Mouse (Mus musculus): ENCODE measurements around the gene Patz1. TPM values are rescaled to one million over a fixed set of nuclear protein-coding genes. Genes with fewer than 3 reads are reported as not detected.
A peak's percentile ranks its signal among the peaks of the same experiment; 100 is the strongest.

Gene Patz1
- polyA plus RNA-seq, 1 experiment from 2014 or later: 46.3 TPM

DNA sequence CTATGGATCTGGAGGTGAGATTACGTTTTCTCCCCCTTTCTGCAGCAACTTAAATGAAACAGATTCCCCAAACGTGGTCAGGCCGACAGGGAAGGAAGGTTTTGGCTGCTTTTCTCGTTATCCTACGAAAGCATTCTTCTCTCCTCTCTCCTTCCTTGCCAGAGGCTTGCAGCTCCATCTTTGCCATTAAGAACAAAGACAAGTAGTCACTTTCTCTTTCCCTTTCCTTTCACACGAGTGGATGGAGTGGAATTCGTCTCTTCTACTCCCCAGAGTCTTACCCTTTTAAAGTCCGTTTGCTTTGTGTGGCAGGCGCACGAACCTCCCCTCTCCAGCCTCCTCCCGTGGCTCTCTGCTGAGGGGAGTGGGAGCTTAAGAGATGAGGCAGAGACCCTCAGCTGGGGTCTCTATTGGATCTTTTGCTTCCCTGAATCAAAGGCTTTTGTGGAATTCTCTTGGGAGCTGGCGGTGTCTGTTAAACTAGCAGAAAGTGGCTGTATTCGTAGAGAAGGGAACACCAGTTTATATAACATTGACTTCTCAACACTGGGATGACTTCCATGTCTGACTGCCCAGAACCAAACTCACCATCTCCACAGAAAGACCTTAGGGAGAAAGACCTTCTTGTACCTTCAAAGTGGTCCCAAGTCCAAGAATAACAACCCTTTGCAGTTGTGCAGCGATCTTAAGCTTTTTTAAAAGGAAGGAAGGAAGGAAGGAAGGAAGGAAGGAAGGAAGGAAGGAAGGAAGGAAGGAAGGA, 42.5 kb downstream of the Patz1 start:
- Histone ChIP-seq H3K9ac (peak overlapping the region; percentile 34; the same call in 1 of the 2 replicates), H3K27ac (replicated peaks) (peak overlapping the region; percentile 71), H3K4me2 (replicated peaks) (peak overlapping the region; percentile 100), H3K27me3 (no peaks in the 10 kb centered on the region), H3K4me1 (peaks cover 44% of the 10 kb centered on the region), H3K4me3 (replicated peaks) (peak overlapping the region; percentile 49), H3K9me3 (replicated peaks) (no peaks in the 10 kb centered on the region), H3K36me3 (0 out of 2 replicates have a peak, but pooled peaks cover 2% of the 10 kb centered on the region)
- WGBS: under 1% methylated on average over 14 of the region's 14 CpGs
- no peak for ATAC-seq (ENCODE audit: insufficient number of reproducible peaks, low FRiP score, low TSS enrichment, low read depth)

DNA sequence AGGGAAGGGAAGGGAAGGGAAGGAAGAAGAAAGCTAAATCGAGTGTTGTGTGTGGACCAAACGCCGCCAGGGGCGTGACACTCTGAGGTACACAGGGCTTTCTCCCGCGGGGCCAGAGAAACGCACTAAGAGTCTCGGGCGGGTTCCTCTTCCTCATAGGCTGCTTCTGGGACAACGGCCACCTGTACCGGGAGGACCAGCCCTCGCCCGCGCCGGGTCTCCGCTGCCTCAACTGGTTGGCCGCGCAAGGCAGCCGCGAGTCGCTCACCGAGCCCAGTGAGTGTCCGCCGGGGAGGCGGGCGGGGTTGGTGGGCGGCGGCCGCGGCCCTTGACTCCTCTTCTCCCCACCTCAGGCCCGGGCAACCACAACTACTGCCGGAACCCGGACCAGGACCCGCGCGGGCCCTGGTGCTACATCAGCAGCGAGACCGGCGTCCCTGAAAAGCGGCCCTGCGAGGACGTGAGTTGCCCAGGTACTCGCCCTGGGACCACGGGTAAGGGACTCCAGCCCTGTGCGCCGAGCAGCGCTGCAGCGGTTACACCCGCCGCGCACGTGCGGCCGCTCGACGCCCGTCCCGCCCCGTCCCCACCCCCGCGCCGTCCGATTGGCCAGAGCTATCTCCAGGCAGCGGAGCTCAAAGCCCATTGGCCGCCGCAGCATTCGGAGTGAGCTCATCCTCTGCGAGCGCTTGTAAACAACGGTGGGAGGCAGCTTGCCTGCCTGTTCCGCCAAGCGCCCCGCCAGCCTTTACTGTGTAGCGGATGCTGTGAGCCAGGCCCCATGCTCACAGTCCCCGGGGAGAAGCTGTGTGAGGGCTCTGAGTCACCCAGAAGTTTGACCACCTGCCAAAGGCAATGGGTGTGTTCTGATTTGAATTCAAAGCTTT, 43.3 kb downstream of the Patz1 start:
- Histone ChIP-seq H3K27ac (replicated peaks) (peak overlapping the region; percentile 68), H3K9me3 (replicated peaks) (no peaks in the 10 kb centered on the region), H3K4me1 (peaks cover 45% of the 10 kb centered on the region), H3K36me3 (0 out of 2 replicates have a peak, but pooled peaks cover 2% of the 10 kb centered on the region), H3K9ac (peak overlapping the region; percentile 16; the same call in 1 of the 2 replicates), H3K27me3 (no peaks in the 10 kb centered on the region), H3K4me2 (replicated peaks) (peak overlapping the region; percentile 100), H3K4me3 (replicated peaks) (peak overlapping the region; percentile 49)
- under 1% methylated on average over 75 of the region's 75 CpGs for WGBS
- ATAC-seq (ENCODE audit: insufficient number of reproducible peaks, low FRiP score, low TSS enrichment, low read depth): peak; percentile 94

DNA sequence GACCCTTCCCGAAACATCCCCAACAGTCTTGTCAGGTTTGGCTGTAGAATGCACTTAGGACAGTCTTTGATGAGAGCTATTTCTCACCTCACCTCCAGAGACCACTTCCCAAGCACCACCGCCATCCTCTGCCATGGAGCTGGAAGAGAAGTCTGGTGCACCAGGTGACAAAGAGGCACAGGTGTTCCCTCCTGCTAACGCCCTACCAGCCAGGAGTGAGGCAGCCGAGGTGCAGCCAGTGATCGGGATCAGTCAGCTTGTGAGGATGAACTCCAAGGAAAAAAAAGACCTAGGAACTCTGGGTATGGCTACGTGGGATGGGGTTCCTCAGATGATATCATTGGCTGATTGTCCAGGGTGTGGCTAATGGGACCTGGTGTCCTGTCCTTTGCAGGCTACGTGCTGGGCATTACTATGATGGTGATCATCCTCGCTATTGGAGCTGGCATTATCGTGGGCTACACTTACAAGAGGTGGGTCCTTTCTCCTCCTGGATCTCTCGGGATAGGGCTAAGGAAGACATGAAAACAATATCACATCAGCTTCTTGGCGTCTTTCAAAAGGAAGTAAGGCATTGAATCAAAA, 44.5 kb downstream of the Patz1 start:
- 83% methylated on average over 11 of the region's 11 CpGs for WGBS
- ATAC-seq (ENCODE audit: insufficient number of reproducible peaks, low FRiP score, low TSS enrichment, low read depth): no peak
- peaks cover 55% of the 10 kb centered on the region for H3K4me1 ChIP-seq
- H3K27ac ChIP-seq (replicated peaks): no peak overlapping the region
- H3K27me3 ChIP-seq: no peaks in the 10 kb centered on the region
- 0 out of 2 replicates have a peak, but pooled peaks cover 2% of the 10 kb centered on the region for H3K36me3 ChIP-seq
- H3K4me3 ChIP-seq (replicated peaks): no peak overlapping the region
- no peak overlapping the region for H3K4me2 ChIP-seq (replicated peaks)
- no peak overlapping the region for H3K9ac ChIP-seq
- H3K9me3 ChIP-seq (replicated peaks): no peaks in the 10 kb centered on the region

DNA sequence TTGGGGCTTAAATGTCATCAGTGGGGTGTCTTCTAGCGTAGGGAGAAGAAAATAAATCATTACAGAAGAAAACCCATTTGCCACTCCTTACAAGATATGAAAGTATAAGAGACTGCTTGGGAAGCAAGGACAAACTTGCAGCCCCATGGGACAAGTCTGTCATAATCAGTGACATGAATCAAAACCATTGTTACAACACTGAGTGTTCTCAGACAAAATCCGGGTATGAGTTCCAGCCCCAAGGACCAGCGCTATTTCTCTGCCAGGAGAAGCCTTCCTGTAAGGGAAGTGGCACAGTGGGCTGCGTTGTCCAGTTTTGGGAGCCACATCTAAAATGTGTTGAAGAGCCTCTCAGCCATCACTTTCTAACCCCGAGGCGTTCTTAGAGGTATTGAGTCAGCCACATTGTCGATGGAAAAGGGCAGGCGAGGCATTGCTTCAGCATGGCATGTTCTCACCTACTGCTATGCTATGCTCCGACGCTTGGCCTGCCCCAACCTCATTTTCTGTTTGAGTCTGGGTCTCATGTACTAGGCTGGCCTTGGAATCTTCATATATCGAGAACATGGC, 45.6 kb downstream of the Patz1 start:
- H3K4me2 ChIP-seq (replicated peaks): no peak overlapping the region
- no peak overlapping the region for H3K27ac ChIP-seq (replicated peaks)
- no peak overlapping the region for H3K9ac ChIP-seq
- 0 out of 2 replicates have a peak, but pooled peaks cover 2% of the 10 kb centered on the region for H3K36me3 ChIP-seq
- no peak overlapping the region for H3K4me3 ChIP-seq (replicated peaks)
- no peaks in the 10 kb centered on the region for H3K27me3 ChIP-seq
- H3K4me1 ChIP-seq: peaks cover 50% of the 10 kb centered on the region
- H3K9me3 ChIP-seq (replicated peaks): no peaks in the 10 kb centered on the region
- WGBS: 81% methylated on average over 11 of the region's 11 CpGs
- no peak for ATAC-seq (ENCODE audit: insufficient number of reproducible peaks, low FRiP score, low TSS enrichment, low read depth)

DNA sequence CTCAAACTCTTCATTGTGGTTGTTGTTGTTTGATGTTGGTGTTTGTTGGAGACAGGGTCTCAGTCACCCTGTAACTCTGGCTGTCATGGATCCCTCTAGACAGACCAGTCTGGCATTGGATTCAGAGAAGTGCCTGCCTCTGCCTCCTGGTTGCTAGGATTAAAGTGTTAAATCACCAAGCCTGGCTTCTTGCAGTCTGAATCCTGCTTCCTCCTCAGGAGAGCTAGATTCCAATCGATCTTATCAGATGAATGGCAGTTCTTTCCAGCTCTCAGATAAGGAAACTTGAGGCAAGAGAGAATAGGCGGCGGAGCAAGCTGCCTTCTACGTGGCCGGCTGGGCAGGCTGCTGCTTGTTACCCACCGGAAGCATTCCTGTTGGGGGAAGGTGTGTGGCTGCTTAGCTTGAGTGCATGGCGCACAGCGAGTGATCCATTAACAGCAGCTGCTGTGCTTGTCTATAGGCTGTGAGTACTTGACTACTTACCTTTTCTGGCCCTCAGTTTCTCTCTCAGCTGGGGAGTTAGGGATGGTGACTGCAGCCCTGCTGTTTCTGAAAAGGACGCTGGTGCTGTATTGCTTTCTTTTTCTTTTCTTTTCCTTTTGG, 46.1 kb downstream of the Patz1 start:
- H3K9me3 ChIP-seq (replicated peaks): no peaks in the 10 kb centered on the region
- no peak overlapping the region for H3K4me2 ChIP-seq (replicated peaks)
- no peak for ATAC-seq (ENCODE audit: insufficient number of reproducible peaks, low FRiP score, low TSS enrichment, low read depth)
- no peak overlapping the region for H3K4me3 ChIP-seq (replicated peaks)
- H3K27me3 ChIP-seq: no peaks in the 10 kb centered on the region
- WGBS: 26% methylated on average over 9 of the region's 9 CpGs
- no peak overlapping the region for H3K27ac ChIP-seq (replicated peaks)
- H3K4me1 ChIP-seq: peaks cover 47% of the 10 kb centered on the region
- H3K36me3 ChIP-seq: 0 out of 2 replicates have a peak, but pooled peaks cover 2% of the 10 kb centered on the region
- H3K9ac ChIP-seq: no peak overlapping the region

DNA sequence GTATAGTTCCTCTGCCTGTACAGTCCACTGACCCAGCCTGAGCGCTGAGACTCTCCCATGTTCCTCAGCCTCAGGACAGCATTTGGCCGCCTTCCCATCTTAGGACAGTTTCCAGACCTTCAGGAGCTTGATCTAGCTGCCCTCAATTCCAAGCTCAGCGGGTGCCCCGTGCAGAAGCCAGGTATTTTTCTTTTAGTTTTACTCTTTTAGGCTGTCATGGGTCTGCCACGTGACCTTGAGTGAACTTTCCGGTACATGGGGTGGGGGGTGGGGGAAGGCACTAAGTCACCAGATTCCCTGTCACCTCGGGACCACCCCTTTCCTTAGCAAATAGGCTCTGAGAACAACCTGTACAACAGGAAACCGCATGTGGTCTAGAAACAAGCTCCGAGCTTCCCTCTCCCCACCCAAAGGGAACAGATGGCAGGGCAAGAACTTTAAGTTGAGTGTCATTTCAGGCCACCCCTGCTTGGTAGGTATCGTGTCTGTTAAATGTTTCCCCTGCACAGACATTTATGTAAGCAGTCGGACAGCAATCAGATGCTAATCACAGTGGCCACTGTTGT, 47.1 kb downstream of the Patz1 start:
- H3K4me1 ChIP-seq: peaks cover 41% of the 10 kb centered on the region
- no peak for ATAC-seq (ENCODE audit: insufficient number of reproducible peaks, low FRiP score, low TSS enrichment, low read depth)
- no peak overlapping the region for H3K4me2 ChIP-seq (replicated peaks)
- no peak overlapping the region for H3K27ac ChIP-seq (replicated peaks)
- no peak overlapping the region for H3K4me3 ChIP-seq (replicated peaks)
- no peaks in the 10 kb centered on the region for H3K27me3 ChIP-seq
- WGBS: 40% methylated on average over 11 of the region's 11 CpGs
- H3K36me3 ChIP-seq: 0 out of 2 replicates have a peak, but pooled peaks cover 2% of the 10 kb centered on the region
- no peak overlapping the region for H3K9ac ChIP-seq
- no peaks in the 10 kb centered on the region for H3K9me3 ChIP-seq (replicated peaks)

DNA sequence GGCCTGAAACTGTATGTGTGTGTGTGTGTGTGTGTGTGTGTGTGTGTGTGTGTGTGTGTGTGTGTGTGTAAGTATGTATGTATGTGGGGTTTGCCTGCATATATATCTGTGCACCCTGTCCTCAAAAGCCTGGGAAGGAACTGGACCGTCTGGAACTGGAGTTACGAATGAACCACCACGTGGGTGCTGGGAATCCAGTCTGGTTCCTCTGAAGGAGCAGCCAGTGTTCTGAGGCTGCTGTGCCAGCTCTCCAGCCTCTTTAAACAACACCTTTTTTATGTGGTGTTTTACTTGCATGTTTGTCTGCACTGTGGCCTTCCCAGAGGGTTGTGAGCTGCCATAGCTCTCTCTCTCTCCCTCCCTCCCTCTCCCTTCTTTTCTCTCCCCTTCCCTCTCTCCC, 47.9 kb downstream of the Patz1 start:
- H3K27ac ChIP-seq (replicated peaks): no peak overlapping the region
- WGBS: 61% methylated on average over 3 of the region's 3 CpGs
- H3K9me3 ChIP-seq (replicated peaks): no peaks in the 10 kb centered on the region
- H3K9ac ChIP-seq: no peak overlapping the region
- ATAC-seq (ENCODE audit: insufficient number of reproducible peaks, low FRiP score, low TSS enrichment, low read depth): no peak
- no peak overlapping the region for H3K4me3 ChIP-seq (replicated peaks)
- peaks cover 33% of the 10 kb centered on the region for H3K4me1 ChIP-seq
- H3K36me3 ChIP-seq: 0 out of 2 replicates have a peak, but pooled peaks cover 2% of the 10 kb centered on the region
- H3K27me3 ChIP-seq: no peaks in the 10 kb centered on the region
- H3K4me2 ChIP-seq (replicated peaks): no peak overlapping the region

DNA sequence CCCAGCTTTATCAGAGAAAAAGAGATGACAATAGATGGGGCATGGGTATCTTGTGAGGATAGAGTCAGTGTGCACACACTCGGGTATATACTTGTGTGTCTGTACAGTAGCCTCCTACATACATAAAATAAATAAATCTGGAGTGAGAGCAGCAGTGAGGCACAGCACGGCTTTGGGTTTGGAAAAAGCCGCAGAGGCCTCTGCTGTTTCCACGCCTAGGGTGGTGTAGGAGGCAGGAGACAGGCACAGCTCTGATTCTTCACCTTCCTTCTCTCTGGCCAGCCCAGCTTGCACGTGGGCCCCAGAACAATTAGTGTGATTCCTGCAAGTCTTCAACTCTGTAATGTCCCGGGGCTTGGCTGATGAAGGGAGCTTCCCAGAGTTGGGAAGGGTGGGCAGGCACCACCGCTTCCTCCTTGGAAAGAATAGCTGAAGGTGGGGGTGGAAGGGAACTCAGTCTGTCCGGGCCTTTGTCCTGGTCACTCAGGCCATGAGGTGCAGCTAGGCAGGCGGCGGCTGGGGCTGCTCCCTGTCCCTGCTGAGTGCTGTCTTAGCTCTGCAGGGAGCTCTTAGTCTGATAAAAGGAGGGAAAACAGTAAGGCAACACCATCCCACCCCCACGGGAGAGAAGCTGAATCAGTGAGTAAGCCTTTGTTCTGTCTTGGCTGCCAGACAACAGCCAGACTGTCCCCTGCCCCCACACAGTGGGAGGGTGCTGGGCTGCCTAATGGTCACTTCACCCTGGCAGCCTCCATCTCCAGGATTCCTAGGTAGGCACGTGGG, 48.7 kb downstream of the Patz1 start:
- peaks cover 26% of the 10 kb centered on the region for H3K4me1 ChIP-seq
- H3K9me3 ChIP-seq (replicated peaks): no peaks in the 10 kb centered on the region
- H3K36me3 ChIP-seq: peaks cover 6% of the 10 kb centered on the region; the same call in 1 of the 2 replicates
- no peak overlapping the region for H3K4me2 ChIP-seq (replicated peaks)
- peak; percentile 47; the same call in 1 of the 2 replicates for ATAC-seq (ENCODE audit: insufficient number of reproducible peaks, low FRiP score, low TSS enrichment, low read depth)
- no peaks in the 10 kb centered on the region for H3K27me3 ChIP-seq
- H3K4me3 ChIP-seq (replicated peaks): no peak overlapping the region
- H3K9ac ChIP-seq: no peak overlapping the region
- 24% methylated on average over 12 of the region's 12 CpGs for WGBS
- H3K27ac ChIP-seq (replicated peaks): 0 out of 2 replicates have a peak overlapping the region, but pooled peaks have one; percentile 17

DNA sequence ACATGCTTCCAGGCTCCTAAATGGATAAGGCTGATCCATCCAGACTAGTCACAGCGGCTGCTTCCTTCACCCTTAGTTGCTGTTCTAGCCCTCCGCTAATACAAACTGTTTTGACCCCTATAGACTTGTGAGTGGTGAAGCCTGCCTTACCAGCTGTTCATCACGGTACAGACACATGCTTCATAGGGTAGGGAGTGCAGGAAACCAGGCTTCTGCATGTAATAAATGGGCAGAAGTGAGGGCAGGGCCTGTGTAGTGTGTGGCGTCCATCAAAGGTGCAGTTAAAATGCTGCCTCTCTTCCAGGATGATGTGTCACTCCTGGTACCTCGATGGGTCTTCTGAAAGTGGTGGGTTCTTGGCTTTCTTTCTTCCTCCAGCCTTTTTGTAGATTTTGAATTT, 49.3 kb downstream of the Patz1 start:
- no peak for ATAC-seq (ENCODE audit: insufficient number of reproducible peaks, low FRiP score, low TSS enrichment, low read depth)
- WGBS: 58% methylated on average over 5 of the region's 5 CpGs
- H3K36me3 ChIP-seq: peaks cover 9% of the 10 kb centered on the region; the same call in 1 of the 2 replicates
- no peak overlapping the region for H3K4me2 ChIP-seq (replicated peaks)
- H3K27ac ChIP-seq (replicated peaks): 0 out of 2 replicates have a peak overlapping the region, but pooled peaks have one; percentile 17
- H3K4me3 ChIP-seq (replicated peaks): no peak overlapping the region
- no peaks in the 10 kb centered on the region for H3K9me3 ChIP-seq (replicated peaks)
- H3K27me3 ChIP-seq: no peaks in the 10 kb centered on the region
- H3K4me1 ChIP-seq: peaks cover 20% of the 10 kb centered on the region
- H3K9ac ChIP-seq: no peak overlapping the region

DNA sequence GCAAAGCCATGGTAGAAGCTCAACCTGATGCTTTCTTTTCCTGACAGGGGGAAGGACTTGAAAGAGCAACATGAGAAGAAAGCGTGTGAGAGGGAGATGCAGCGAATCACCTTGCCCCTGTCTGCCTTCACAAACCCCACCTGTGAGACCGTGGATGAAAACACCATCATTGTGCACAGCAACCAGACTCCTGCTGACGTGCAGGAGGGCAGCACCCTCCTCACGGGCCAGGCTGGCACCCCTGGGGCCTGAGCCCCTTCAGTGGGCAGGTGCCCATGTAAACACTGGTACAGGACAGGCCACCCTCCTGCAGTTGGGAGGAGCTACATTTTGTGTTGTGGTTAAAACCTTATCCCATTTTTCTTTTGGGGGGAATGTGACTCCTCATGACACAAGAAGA, 52.8 kb downstream of the Patz1 start:
- no peaks in the 10 kb centered on the region for H3K27me3 ChIP-seq
- peaks cover 11% of the 10 kb centered on the region for H3K4me1 ChIP-seq
- H3K27ac ChIP-seq (replicated peaks): no peak overlapping the region
- H3K9me3 ChIP-seq (replicated peaks): no peaks in the 10 kb centered on the region
- no peak overlapping the region for H3K9ac ChIP-seq
- no peak overlapping the region for H3K4me3 ChIP-seq (replicated peaks)
- H3K36me3 ChIP-seq: peaks cover 38% of the 10 kb centered on the region
- H3K4me2 ChIP-seq (replicated peaks): no peak overlapping the region
- 78% methylated on average over 5 of the region's 5 CpGs for WGBS
- ATAC-seq (ENCODE audit: insufficient number of reproducible peaks, low FRiP score, low TSS enrichment, low read depth): no peak
